Mouse (Mus musculus) liver, embryonic 14.5 days (tissue): ENCODE data around the gene Lrmp. TPM values are rescaled to one million over a fixed set of nuclear protein-coding genes. Genes with fewer than 3 reads are reported as not detected.

Source experiments
- ATAC-seq: fragments of 200-750 bp; cut with Nextera tagmentation; 2 replicates; pipeline ENCODE4 v1.8.0; 2017; ENCODE audit warnings: moderate number of reproducible peaks, mild to moderate bottlenecking, moderate library complexity; ENCODE audit not compliant: insufficient read depth
- DNase-seq, 3 experiments: peaks; one replicate each; pipeline ENCODE4 v3.0.0-alpha.2; 2012 to 2013; ENCODE audit warnings: low read depth in 3 of 3, low spot score in 3 of 3
- H3K27ac ChIP-seq: fragments of 300-500 bp; sonication (generic); 2 replicates; pipeline ENCODE4 v1.5.1; 2014; ENCODE audit warnings: moderate library complexity, mild to moderate bottlenecking, control low read depth, inconsistent platforms
- H3K27me3 ChIP-seq: fragments of 300-500 bp; sonication (generic); 2 replicates; pipeline ENCODE4 v1.6.1; 2014; ENCODE audit warnings: mild to moderate bottlenecking, low read length, moderate library complexity; ENCODE audit not compliant: control insufficient read depth, insufficient read depth
- H3K36me3 ChIP-seq: fragments of 300-500 bp; sonication (generic); replicated peaks from 2 replicates; pipeline ENCODE4 v1.6.1; 2014; ENCODE audit warnings: low read depth; ENCODE audit not compliant: control insufficient read depth, insufficient read depth
- H3K4me1 ChIP-seq, 2 experiments: fragments of 200-500 bp in 1 of 2; fragments of 300-500 bp in 1 of 2; sonication (generic) in 1 of 2; replicated peaks; 2 replicates each; pipeline ENCODE4 v1.6.1; 2012 to 2014; ENCODE audit warnings: antibody characterized with exemption in 1 of 2, inconsistent platforms in 1 of 2, low read length in 1 of 2; ENCODE audit not compliant: control insufficient read depth in 2 of 2, insufficient read depth in 2 of 2
- H3K4me2 ChIP-seq: fragments of 300-500 bp; sonication (generic); 2 replicates; pipeline ENCODE4 v1.6.1; 2014; ENCODE audit warnings: low read depth, mild to moderate bottlenecking, control low read depth, moderate library complexity
- H3K4me3 ChIP-seq, 2 experiments: fragments of 200-500 bp in 1 of 2; fragments of 300-500 bp in 1 of 2; sonication (generic) in 1 of 2; 2 replicates each; pipeline ENCODE4 v1.5.1; 2012 to 2014; ENCODE audit warnings: low read depth in 2 of 2, low read length in 2 of 2, mild to moderate bottlenecking in 2 of 2, control low read depth in 1 of 2, inconsistent platforms in 1 of 2, moderate library complexity in 1 of 2; ENCODE audit not compliant: insufficient read depth in 1 of 2
- H3K9ac ChIP-seq: fragments of 300-500 bp; sonication (generic); replicated peaks from 2 replicates; pipeline ENCODE4 v1.6.1; 2014; ENCODE audit warnings: mild to moderate bottlenecking, control low read depth, moderate library complexity
- H3K9me3 ChIP-seq: fragments of 300-500 bp; sonication (generic); 2 replicates; pipeline ENCODE4 v1.6.1; 2016; ENCODE audit warnings: low read length, mixed read lengths; ENCODE audit not compliant: control insufficient read depth
- CTCF ChIP-seq: IDR thresholded peaks from 2 replicates; pipeline ENCODE4 v1.5.1; 2016; ENCODE audit warnings: antibody characterized with exemption, low read depth, control low read depth
- EP300 ChIP-seq: IDR thresholded peaks from 2 replicates; pipeline ENCODE4 v1.6.1; 2016; ENCODE audit warnings: antibody characterized with exemption, low read depth
- WGBS: fragments of 180-500 bp; shearing (Covaris S2); extraction: QIAGEN DNeasy Blood & Tissue Kit; methylation state at CpG from one replicate; pipeline ENCODE4 v1.1.7; 2014; ENCODE audit not compliant: insufficient replicate concordance; 5-methylcytosine and 5-hydroxymethylcytosine counted together
- polyA plus RNA-seq, 2 experiments: library from polyadenylated mRNA; depleted of rRNA in 1 of 2; stranded (reverse) in 1 of 2; unstranded in 1 of 2; fragments of >200 nt; fragmentation: Nextera tagmentation in 1 of 2; extraction: Ambion mirVana in 1 of 2; gene quantifications; 2 replicates each; pipeline versions ENCODE4 v1.2.1 to v1.2.3; 2012 to 2014

The Lrmp gene
- polyA plus RNA-seq, 2 experiments, result 7.3 to 10.9 TPM

- DNase-seq, result peak in 2 of 3 experiments; percentile 11 to 19
- H3K4me1 ChIP-seq, result no peaks in the 10 kb centered on the region
- 36% methylated on average over 6 of the region's 6 CpGs for WGBS
- H3K9me3 ChIP-seq, result no peaks in the 10 kb centered on the region
- no peak for ATAC-seq
- H3K4me2 ChIP-seq, result no peak overlapping the region
- TF ChIP-seq EP300 (no peak), CTCF (peak; percentile 73)
- no peak overlapping the region for H3K4me3 ChIP-seq
- no peaks in the 10 kb centered on the region for H3K27me3 ChIP-seq
- no peaks in the 10 kb centered on the region for H3K36me3 ChIP-seq
- H3K9ac ChIP-seq, result no peak overlapping the region
- H3K27ac ChIP-seq, result no peak overlapping the region
These were observed 64.2 kb downstream of the Lrmp start for GRCm38 (mm10) chr6:145179665-145180064.

- Histone ChIP-seq H3K36me3 (no peaks in the 10 kb centered on the region), H3K4me1 (no peaks in the 10 kb centered on the region), H3K27ac (no peak overlapping the region), H3K4me3 (no peak overlapping the region), H3K9me3 (no peaks in the 10 kb centered on the region), H3K27me3 (no peaks in the 10 kb centered on the region), H3K4me2 (no peak overlapping the region), H3K9ac (no peak overlapping the region)
- DNase-seq, result no peak
- TF ChIP-seq CTCF, result no peak
- TF ChIP-seq EP300, result no peak
- no peak for ATAC-seq
- 43% methylated on average over 8 of the region's 8 CpGs for WGBS
These were observed 66.6 kb downstream of the Lrmp start for GRCm38 (mm10) chr6:145182044-145182443.

GRCm38 (mm10) chr6:145186096-145186495, 70.6 kb downstream of the Lrmp start:
- Histone ChIP-seq H3K9me3 (no peaks in the 10 kb centered on the region), H3K4me3 (no peak overlapping the region), H3K27ac (no peak overlapping the region), H3K27me3 (no peaks in the 10 kb centered on the region), H3K4me1 (no peaks in the 10 kb centered on the region), H3K4me2 (no peak overlapping the region), H3K36me3 (no peaks in the 10 kb centered on the region), H3K9ac (no peak overlapping the region)
- TF ChIP-seq CTCF (no peak), EP300 (no peak)
- WGBS, result 62% methylated on average over 1 of the region's 1 CpGs
- DNase-seq (no peak), ATAC-seq (no peak)

DNA sequence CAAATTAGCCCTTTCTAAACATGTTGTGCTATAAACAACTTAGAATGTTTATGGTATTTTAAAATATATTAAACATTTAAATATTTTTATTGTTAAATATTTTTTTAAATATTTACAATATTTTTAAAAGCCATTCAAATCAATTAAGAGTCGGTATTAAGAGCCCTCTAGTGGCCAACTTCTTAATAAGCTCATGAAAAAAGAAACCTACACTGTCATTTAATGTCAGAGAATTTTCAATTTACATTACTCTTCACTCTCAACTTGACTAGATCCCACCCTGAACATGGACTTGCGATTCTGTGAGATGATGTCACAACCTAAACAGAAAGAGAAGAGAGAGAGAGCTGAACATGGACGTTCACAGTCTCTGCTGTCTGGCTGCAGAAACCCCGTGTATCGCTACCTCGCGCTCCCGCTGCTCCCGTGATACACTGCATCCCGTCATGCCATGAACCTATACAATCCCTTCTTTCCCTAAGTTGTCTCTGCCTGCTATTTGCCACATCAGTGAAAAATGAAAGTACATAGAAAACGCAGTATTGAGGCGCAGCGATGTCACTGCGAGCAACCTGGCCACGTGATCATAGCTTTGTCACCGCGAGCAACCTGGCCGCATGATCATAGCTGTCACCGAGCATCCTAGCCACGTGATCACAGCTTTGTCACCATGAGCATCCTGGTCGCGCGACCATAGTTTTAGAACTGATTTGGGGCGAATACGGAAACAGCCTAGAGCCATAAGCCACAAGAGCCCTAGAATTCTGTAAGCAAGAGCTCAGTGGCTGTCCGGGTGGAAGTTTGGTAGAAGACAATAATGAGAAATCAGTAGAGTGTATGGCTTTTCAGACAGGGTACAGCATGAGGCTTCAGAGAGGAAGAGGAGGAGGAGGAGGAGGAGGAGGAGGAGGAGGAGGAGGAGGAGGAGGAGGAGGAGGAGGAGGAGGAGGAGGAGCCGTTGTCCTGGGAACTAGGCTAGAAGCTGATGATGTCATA, 71.9 kb downstream of the Lrmp start:
- Histone ChIP-seq H3K4me3 (peak overlapping the region; percentile 17 to 43), H3K9me3 (no peaks in the 10 kb centered on the region), H3K27ac (no peak overlapping the region), H3K4me1 (no peaks in the 10 kb centered on the region), H3K27me3 (no peaks in the 10 kb centered on the region), H3K9ac (no peak overlapping the region), H3K4me2 (peak overlapping the region; percentile 47), H3K36me3 (no peaks in the 10 kb centered on the region)
- ATAC-seq (no peak), DNase-seq (no peak)
- TF ChIP-seq CTCF (peak; percentile 26; the same call in 1 of the 2 replicates), EP300 (no peak)
- 48% methylated on average over 27 of the region's 27 CpGs for WGBS

- no peak for ATAC-seq
- no peaks in the 10 kb centered on the region for H3K9me3 ChIP-seq
- no peaks in the 10 kb centered on the region for H3K36me3 ChIP-seq
- no peaks in the 10 kb centered on the region for H3K4me1 ChIP-seq
- no peak overlapping the region for H3K4me3 ChIP-seq
- TF ChIP-seq CTCF (no peak), EP300 (no peak)
- H3K9ac ChIP-seq, result no peak overlapping the region
- DNase-seq, result no peak
- no peak overlapping the region for H3K4me2 ChIP-seq
- no peaks in the 10 kb centered on the region for H3K27me3 ChIP-seq
- no peak overlapping the region for H3K27ac ChIP-seq
- WGBS, result 80% methylated on average over 3 of the region's 3 CpGs
These were observed 77.6 kb downstream of the Lrmp start for GRCm38 (mm10) chr6:145193038-145193437.
